Mouse (Mus musculus) brown adipose tissue, adult 24 weeks (tissue): ENCODE measurements around the gene Rnf126. TPM values are rescaled to one million over a fixed set of nuclear protein-coding genes. Genes with fewer than 3 reads are reported as not detected.

Source experiments
- H3K27ac ChIP-seq: fragments of 200-500 bp; replicated peaks from 2 replicates; pipeline ENCODE4 v1.5.1; 2012; ENCODE audit warnings: low read depth, mild to moderate bottlenecking, low read length
- H3K4me1 ChIP-seq: fragments of 200-500 bp; 2 replicates; pipeline ENCODE4 v1.6.1; 2012; ENCODE audit warnings: low read length, mixed read lengths; ENCODE audit not compliant: control insufficient read depth, insufficient read depth, insufficient read length
- H3K4me3 ChIP-seq: fragments of 200-500 bp; 2 replicates; pipeline ENCODE4 v1.5.1; 2012; ENCODE audit warnings: low read depth, mild to moderate bottlenecking, low read length, moderate library complexity; ENCODE audit not compliant: insufficient read depth
- polyA plus RNA-seq: library from polyadenylated mRNA; stranded (reverse); fragments of >200 nt; gene quantifications from 2 replicates; pipeline ENCODE4 v1.2.4, GENCODE M21; 2012; ENCODE audit not compliant: missing spikeins, insufficient read depth, insufficient read length

Gene Rnf126
- polyA plus RNA-seq, 1 experiment = 27.2 TPM

DNA sequence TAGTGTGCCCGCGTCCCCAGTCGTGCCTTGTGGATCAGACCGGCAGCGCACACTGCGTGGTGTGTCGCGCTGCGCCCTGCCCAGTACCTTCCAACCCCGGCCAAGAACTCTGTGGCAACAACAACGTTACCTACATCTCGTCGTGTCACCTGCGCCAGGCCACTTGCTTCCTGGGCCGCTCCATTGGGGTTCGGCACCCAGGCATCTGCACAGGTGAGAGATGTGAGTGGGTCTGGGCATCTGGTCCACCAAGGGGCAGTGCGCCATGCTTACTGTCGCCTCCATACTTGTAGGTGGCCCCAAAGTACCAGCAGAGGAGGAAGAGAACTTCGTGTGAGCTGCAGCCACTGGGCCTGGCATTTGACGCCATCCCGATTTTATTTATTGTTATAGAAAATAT lies 14.4 kb upstream of the Rnf126 start:
- Histone ChIP-seq H3K4me3 (no peak overlapping the region), H3K4me1 (peaks cover 2% of the 10 kb centered on the region; the same call in 1 of the 2 replicates), H3K27ac (no peak overlapping the region)

GRCm38 (mm10) chr10:79780664-79781015 lies 13.9 kb upstream of the Rnf126 start:
- H3K4me1 ChIP-seq = peaks cover 2% of the 10 kb centered on the region; the same call in 1 of the 2 replicates
- H3K27ac ChIP-seq = no peak overlapping the region
- H3K4me3 ChIP-seq = peak overlapping the region; percentile 54

- H3K4me3 ChIP-seq = peak overlapping the region; percentile 54
- H3K4me1 ChIP-seq = peaks cover 2% of the 10 kb centered on the region; the same call in 1 of the 2 replicates
- no peak overlapping the region for H3K27ac ChIP-seq
These were observed 13.3 kb upstream of the Rnf126 start for GRCm38 (mm10) chr10:79779784-79780663.

GRCm38 (mm10) chr10:79779193-79779592 lies 12.4 kb upstream of the Rnf126 start:
- Histone ChIP-seq H3K4me3 (no peak overlapping the region), H3K4me1 (peaks cover 2% of the 10 kb centered on the region; the same call in 1 of the 2 replicates), H3K27ac (no peak overlapping the region)

DNA sequence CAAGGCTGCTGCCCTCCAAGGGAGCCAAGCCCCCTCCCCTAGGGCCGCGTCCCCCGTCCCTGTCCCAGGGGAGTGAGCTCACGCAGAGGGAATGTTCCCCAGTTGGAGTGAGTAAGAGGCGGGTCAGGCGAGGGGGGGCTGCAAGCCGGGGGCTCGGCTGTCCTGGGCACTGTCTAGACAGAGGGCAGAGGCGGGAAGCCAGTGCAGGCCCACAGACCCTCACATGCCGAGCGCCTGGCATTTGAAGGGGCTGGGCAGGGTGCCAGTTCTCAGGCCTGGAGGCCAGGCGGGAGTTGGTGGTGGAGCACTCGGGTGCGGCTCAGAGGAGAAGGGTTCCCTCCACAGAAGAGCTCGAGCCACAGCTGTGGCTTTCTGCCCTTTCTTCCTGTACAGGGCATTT lies 11.3 kb upstream of the Rnf126 start:
- H3K27ac ChIP-seq = no peak overlapping the region
- no peak overlapping the region for H3K4me3 ChIP-seq
- peaks cover 2% of the 10 kb centered on the region; the same call in 1 of the 2 replicates for H3K4me1 ChIP-seq

DNA sequence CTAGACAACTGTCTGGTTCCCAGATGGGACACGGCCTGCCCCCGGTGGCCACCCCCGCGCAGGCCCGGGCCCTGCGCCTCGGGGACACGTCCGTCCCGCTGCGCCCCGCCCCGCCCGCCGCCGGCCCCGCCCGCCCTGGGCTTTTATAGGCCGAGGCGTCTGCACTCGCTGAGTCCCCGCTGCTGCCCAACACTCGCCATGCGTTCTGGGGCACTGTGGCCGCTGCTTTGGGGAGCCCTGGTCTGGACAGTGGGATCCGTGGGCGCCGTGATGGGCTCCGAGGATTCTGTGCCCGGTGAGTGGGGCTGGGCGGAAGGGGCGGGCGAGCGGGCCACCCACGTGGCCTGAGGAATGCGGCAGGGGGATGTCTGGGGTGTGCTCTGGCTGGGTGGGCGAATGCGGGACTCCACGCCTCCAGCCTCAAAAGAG lies 10.4 kb upstream of the Rnf126 start, which contains the start of gene Fstl3:
TSS of gene Fstl3 (plus strand) at position 170 of the 429 bp plus-strand sequence.
- H3K4me1 ChIP-seq = peaks cover 2% of the 10 kb centered on the region; the same call in 1 of the 2 replicates
- H3K27ac ChIP-seq = no peak within 1 kb of the TSS
- H3K4me3 ChIP-seq = peak within 1 kb of the TSS; percentile 31

DNA sequence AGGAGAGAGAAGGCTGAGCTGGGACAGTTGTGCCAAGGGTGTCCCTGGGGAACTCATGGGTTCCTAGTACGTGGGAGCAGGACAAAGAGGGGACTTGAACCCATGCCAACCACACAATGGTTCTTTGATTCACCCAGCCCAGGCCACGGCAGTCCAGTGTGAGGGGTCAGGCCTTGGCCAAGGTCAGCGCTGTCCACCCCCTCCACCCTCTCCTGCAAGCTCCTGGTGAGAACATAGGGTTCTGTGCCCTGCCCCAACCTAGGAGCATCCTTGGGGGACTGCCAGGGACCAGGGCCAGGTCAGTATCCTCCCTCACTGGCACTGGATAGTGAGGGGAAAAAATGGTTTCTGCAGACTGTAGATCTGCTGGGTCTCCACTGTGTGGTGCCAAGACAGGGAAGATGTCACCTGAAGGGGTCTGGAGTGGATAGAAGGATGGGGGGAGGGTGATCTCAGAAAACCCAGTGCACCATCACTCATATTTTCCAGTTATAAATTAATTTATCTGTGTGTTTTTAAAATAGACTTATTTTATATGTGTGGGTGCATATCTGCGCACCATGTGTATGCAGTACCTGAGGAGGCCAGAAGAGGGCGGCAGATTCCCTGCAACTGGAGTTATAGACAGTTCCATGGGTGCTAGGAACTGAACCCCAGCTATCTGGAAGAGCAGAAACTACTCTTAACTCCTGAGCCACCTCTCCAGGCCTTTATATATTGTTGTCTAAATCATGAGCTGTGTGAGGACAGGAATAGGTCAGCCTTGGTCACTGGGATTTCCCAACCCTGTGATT lies 7.9 kb upstream of the Rnf126 start:
- no peak overlapping the region for H3K4me3 ChIP-seq
- H3K4me1 ChIP-seq = no peaks in the 10 kb centered on the region
- no peak overlapping the region for H3K27ac ChIP-seq

DNA sequence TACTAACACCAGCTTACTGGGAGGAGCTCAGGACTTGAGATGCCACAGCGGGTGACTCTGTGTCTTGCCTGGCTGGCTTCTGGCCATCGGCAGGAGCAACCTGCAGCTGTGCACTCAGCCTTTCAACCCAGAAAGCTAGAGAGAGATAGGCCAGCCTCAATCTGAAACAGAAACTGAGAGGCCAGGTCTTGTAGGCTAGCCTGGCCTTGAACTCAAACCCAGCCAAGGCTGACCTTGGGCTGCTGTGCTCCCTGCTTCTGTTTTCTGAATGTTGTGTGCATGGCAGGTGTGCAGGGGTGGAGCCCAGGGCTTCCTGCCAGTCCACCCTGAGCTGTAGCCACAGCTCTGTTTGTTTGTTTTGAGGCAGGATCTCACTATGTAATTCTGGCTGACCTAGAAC lies 6.5 kb upstream of the Rnf126 start:
- Histone ChIP-seq H3K4me3 (no peak overlapping the region), H3K27ac (no peak overlapping the region), H3K4me1 (no peaks in the 10 kb centered on the region)

DNA sequence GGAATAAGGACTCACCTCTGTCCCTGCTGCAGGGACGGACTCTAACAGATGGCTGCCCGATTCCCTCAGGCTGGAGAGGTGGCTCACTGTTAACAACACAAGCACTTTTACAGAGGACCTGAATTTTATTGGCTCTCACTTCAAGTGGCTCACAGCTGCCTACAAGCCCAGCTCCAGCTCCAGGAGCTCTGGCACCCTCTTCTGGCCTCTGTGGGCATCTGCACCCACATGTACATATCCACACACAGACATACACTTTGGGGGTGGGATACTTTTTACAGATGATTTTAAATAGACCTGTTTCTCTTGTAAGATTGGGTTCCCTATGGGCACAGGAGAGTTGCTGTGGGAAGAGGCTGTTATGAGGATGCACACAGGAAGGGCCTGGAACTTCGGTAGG lies 5.6 kb upstream of the Rnf126 start:
- H3K4me3 ChIP-seq = no peak overlapping the region
- no peak overlapping the region for H3K27ac ChIP-seq
- no peaks in the 10 kb centered on the region for H3K4me1 ChIP-seq

DNA sequence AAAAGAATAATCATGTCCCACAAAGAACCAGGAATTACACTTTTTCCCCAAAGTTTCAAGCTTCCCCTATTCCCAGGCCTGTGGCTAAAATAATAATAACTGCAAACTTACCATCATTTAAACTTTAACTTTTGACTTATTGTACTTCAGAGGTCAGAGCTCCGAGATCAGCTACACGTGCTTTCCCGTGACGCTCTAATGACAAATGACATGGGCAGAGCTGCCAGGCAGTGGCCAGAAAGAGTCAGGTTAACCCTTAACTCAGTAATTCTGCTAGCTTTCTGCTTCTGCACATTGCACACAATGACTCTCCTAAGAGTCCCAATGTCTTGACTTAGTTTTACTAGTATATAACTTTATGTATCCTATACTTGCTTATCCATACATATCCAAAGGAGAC lies 2.6 kb upstream of the Rnf126 start:
- no peak overlapping the region for H3K4me3 ChIP-seq
- H3K27ac ChIP-seq = no peak overlapping the region
- H3K4me1 ChIP-seq = peaks cover 9% of the 10 kb centered on the region

DNA sequence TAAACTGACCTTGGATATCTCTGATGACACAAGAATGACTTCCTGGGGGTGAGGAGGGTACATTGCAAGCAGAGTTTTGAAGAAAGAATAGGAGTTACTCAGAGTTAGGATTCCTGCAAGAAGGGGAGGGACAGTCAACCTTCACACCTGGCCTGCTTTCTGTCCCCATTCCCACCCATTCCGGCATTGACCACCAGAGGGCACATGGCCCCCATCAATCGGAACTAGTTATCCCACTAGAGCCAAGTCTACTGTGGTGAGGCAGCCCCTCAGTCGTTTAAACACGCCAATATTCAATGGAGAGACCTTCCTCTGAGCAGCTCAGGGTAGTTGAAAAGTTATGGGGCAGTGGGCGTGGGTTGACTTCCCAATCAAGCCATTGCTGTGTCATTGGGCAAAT lies 1.6 kb upstream of the Rnf126 start:
- Histone ChIP-seq H3K27ac (no peak overlapping the region), H3K4me3 (no peak overlapping the region), H3K4me1 (peaks cover 9% of the 10 kb centered on the region)

GRCm38 (mm10) chr10:79767372-79768244 lies 856 bp upstream of the Rnf126 start:
- peak overlapping the region; percentile 52 for H3K27ac ChIP-seq
- H3K4me3 ChIP-seq = peak overlapping the region; percentile 87
- H3K4me1 ChIP-seq = peaks cover 9% of the 10 kb centered on the region

DNA sequence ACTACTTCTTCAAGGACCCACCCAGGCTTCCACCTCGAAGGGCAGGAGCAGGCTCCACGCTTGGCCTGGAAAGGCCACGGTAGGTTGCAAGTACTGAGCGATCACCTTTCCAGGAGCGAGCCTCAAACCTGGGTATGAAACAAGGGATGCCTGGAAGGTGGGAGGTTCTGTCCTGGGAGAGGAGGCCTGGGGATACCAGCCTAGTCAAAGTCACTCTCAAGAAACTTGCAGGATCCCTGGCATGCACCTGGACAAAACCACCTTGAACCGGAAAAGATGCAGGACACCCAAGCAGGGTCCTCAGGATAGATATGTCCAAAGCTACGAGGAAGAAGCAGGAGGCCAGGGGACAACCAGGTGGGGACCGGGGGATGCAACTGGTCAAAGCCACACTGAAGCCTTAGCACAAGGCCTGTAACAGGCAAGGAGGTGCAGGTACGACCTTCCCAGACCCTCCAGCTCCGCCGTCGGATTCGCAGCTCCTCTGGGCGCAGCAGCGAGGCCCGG lies 698 bp downstream of the Rnf126 start:
- peaks cover 9% of the 10 kb centered on the region for H3K4me1 ChIP-seq
- no peak overlapping the region for H3K27ac ChIP-seq
- peak overlapping the region; percentile 87 for H3K4me3 ChIP-seq

- peaks cover 9% of the 10 kb centered on the region for H3K4me1 ChIP-seq
- no peak overlapping the region for H3K27ac ChIP-seq
- peak overlapping the region; percentile 87 for H3K4me3 ChIP-seq
These were observed 1.5 kb downstream of the Rnf126 start for GRCm38 (mm10) chr10:79765228-79765745.
